Mouse (Mus musculus): Measurements from ENCODE around the gene Fam71a.

Fam71a gene

DNA sequence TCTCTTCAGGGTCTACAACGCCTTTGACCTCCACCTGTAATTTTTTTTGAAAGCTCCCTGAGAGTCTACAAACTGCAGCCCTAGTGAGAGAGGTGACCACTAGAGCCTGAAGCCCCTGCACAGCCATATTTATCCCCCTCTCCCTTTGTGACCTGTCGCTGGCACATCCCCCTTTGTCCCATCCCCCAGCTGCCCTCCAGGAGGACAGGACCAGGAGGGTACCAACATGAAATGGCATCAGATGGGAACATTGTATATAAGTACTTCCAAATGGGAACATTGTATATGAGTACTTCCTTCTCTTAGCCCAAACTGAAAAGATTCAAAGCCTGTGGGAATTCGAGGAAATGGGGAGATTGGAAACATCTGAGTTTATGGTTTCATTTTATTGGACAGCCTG lies at the start of gene Fam71a:
Fam71a (minus strand) TSS at position 101 of the 400 bp plus-strand sequence.
- no peak for DNase-seq

DNA sequence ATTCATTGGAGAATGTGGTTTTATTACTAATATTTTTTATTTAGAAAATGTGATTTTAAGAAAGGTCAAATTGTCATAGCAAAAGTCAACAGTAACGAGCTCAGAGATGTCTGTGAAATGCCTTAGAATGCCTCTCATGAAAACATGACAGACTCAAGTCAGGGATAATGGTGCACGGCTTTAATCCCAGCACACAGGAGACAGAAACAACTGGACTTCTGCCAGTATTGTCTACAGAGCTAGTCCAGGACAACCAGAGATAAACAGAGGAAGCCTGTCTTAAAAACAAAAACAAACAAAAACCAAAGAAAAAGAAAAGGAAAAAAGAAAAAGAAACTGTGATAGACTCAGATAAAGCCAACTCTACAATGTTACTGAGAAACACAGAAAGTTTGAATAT lies 46.5 kb upstream of the Fam71a start:
- no peak for DNase-seq

DNA sequence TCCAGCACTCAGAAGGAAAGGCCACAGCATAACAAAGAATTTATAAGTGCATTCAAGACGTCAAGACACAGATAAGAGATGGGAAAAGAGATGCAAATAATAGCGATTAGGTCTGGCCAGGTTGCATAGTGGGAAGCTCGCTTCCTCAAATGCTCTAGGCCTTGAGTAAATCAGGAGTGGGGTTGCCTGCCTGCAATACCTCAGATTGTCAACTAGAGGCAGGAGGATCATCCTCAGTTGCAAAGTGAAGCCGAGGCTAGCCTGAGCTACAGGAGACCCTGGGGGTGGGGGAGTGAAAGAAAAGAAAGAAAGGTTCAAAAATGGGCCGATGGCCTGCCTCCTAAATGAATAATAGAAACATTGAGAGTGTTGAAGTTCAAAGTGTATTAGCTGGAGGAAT lies 41.2 kb upstream of the Fam71a start:
- no peak for DNase-seq

DNA sequence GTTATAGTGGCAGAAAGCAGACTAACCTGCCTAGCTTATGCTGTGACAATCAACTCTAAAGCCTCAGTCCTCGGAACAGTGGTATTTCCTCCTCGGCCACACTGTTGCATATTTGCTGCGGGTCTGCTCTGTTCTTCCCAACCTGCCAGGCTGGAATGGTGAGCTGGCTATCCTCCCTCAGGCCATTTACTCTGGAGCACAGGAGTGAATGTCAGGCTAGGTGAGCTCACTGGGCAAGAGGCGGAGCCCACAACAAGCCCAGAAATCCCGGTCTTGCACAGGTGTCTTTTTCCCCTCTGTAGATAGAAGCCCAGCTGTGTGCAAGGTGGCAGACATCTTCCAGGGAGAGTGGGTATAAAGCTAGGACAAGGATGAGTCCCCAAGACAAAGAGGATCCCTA lies 40.3 kb upstream of the Fam71a start:
- no peak for DNase-seq

DNA sequence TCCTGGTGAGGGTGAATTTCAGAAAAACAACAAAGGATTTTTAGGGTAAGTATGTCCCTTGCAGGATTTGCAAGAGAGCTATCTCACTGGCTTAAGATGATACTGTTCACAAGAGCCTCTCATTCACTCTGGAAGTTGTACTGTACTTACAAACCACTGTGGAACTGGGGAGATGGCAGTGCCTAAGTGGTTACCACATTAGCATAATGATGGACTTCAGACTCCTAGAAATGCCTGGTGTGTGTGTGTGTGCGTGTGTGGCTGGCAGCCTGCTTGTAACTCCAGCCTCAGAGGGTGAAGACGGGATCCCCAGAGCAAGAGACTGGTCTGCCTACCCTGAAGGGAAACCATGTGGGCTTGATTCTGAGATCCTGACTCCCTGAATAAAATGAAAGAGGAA lies 38.9 kb upstream of the Fam71a start:
- DNase-seq, result no peak

DNA sequence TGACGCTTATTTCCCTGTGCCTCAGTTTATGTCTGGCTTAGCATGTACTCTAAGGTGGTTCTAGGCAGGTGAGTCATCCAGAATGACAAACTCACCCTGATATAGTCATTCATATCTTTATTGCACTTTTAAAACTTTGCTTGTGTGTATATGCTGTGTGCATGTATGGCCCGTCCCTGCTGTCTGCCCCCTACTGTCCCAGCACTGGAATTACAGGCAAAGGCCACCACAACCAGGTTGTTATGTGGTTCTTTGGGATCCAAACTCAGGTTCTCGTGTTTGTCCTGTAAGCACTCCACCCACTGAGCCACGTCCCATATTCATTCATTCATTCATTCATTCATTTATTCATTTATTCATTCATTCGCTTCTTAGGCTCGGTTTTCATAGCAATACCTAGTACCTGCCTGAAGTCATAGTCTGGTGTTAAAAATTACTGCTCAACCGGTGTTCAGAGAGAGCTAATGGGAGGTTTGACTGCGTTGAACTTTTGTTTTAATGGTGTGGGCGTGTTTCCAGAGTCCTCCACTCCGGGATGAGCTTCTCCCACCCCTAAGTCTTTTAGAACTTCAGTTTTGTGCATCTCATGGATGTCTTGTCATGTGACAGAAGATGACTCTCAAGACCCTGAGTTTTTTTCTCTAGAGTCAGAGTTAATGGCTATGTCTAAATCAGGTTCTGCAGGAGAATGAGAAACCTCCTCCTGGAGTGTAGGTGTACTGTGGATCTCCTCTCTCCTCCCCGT lies 37.8 kb upstream of the Fam71a start:
- DNase-seq, result no peak

DNA sequence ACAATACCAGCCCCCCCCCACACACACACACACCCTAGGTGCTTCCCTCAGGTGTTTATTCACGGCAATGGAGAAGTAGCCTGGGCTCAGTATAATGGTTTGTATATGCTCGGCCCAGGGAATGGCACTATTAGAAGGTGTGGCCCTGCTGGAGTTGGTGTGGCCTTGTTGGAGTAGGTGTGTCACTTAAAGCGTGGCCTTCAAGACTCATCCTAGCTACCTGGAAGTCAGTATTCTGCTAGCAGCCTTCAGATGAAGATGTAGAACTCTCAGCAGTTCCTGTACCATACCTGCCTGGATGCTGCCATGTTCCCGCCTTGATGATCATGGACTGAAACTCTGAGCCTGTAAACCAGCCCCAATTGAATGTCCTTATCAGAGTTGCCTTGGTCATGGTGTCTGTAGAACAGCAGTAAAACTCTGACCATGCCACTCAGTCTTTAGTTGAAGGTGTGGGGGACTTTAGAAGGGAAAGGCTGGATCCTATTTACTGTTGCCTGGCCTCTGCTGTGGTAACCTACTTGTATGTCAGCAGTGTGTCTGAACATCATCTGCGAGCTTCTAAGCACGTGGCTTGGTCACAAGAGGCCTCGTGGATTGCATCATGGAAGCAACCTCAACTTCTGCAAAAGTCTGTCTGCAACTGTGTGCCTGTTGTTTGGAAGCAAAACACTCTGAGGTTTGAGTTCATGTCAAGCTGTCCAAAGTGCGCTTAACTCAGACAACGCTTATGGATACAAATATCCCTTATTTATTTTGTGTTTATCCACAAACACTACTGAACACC lies 36.4 kb upstream of the Fam71a start:
- no peak for DNase-seq

DNA sequence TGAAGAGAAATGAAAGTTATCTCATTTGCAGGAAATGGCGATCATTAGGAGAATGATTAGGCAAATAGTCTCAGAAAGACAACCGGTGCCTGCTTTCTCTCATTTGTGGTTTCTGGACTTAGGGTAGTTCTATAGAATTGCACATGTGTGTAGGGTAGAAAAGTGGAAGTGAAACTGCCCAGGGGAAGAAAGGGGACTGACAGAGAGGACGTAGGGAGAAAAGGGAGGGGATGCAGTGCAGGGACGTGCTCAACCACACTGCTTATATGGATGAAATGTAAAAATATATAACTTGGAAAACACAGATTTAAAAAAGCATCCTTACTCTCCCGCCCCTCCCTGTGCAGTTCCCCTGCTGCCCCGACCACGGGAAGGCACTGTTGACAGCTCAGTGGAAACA lies 33.3 kb upstream of the Fam71a start:
- DNase-seq, result no peak

DNA sequence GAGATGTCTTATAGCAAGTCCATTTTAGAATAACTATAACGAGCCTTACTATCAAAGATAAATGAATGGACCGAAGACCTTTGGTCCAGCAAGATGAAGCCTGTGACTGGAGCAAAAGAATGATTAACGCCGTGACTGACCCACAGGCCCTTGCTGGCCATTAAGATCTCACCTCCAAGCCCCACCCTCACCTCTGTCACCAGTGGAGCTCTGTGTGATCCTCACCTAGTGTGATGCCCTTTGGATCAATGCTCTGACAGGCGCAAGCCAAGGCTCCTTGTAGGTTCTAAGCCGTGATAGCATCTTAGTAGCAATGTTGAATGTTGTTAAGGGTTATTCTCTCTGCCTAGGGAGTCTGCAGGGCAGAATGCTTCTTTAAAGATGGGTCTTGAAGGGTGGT lies 31.4 kb upstream of the Fam71a start:
- DNase-seq, result no peak

DNA sequence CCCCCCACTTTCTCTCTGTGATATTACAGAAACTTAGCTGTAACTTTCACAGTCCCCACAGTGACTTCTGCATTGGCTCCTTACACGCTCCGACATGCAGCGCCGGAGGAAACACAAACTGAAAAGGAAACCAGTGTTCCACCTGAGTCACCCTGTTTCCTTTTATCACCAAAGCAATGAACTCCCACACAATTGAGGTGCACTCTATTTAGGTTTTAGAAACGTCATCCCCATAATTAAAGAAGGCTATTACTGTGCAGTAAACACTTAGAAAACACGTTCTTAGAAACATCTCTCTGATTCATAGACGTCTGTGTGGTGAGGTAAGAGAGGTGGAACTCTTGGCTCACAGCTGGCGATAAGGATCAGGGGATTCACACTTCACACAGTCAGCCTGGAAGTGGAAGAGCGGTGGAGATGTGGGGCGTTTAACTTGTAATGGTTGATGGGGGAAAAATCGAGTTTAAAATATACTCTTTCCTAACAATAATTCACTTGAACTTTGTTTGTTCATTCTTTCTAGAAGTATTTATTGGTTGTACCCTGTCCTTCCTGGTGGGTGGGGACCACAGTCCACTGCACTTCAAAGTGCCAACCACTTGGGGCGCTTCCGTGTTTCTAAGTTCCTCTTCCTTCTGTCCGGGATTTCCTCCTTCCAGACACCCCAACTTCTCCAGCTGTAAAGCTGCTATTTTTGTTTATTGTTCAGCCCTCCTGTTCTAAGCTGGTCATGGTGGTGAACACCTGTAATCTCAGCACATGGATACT lies 29.2 kb upstream of the Fam71a start:
- no peak for DNase-seq

DNA sequence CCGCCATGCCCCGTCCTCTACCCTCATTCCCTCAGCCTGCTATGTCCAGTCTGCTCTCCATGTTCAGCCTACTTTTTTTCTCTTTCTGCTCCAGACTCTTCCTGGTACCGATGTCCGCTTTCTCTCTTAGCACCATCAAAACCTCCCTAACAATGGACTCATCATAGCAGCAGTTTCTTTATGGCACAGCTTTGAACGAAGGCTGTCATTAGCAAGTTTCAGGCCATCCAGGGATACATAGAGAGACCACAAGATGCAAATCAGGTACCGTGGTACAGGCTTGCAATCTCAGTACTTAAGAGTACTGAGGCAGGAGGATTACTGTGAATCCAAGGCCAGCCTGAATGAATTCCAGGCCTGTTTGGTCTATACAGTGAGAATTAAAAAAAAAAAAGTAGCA lies 28.1 kb upstream of the Fam71a start:
- DNase-seq, result no peak

DNA sequence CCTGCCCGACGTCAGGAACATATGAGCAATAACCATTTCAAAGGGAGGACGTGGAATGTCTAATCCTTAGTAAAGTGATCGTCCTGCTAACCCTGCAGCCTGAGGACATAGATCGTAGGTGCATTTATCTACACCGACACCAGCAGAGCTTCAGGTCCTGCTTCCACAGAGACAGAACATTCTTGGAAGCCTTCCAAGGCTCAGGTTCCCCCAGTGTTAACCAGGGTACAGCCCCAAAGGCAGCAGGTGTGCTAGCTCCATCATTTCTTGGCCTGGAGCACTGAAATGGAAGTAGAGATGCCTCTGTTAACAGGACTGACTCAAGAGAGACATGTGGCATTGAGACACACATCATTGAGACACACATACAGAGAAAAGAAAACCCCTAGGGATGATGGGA lies 27.6 kb upstream of the Fam71a start:
- DNase-seq, result no peak

DNA sequence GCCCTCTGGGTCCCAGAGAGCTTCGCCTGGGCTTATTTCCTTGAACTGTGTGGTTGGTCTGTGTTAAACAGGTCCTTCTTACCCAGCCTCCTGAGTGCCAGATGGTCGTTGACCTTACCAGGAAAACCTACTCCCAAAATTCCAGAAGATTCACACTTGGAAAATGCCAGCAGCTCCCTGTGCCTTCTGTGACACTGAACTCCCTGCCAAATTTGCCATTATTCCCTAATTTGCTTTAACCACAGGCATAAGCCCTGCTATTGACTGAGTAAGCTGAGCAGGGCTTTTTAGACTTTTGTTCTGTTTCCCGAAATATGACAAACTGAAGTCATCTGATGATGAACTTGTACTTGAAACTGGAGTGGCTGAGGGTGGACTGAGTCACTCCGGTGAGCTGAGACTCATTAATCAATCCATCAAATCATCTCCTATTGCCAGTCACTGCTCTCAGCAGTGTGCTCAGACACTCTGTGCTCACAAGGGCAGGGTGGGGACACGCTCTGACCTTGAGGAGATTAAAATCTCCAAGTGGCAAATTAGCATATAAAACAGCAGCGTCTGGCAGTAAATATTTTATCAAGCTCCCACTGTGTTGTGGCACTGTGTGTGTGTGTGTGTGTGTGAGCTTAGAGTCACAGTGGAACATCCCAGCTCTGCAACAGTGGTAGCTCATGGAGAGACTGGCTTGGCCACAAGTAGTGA lies 25.2 kb upstream of the Fam71a start:
- DNase-seq, result no peak

DNA sequence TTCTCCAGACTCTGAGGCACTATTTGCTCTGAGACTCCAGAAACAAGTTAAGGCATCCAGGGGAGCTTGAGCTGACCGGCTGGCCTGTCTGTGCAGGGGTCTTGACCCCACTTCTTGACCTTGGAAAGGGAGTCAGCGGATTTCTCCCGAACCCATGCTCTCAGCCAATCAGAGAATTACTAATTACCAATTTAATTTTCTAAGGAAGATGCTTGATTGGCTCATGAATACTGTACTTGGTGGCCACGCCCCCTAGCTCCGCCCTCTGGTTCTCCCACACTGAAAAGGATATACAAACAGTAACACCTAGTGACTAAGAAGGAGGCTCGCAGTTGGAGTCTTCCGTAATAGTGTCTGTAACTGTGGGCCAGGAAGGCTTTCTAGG lies 21.8 kb upstream of the Fam71a start:
- no peak for DNase-seq

DNA sequence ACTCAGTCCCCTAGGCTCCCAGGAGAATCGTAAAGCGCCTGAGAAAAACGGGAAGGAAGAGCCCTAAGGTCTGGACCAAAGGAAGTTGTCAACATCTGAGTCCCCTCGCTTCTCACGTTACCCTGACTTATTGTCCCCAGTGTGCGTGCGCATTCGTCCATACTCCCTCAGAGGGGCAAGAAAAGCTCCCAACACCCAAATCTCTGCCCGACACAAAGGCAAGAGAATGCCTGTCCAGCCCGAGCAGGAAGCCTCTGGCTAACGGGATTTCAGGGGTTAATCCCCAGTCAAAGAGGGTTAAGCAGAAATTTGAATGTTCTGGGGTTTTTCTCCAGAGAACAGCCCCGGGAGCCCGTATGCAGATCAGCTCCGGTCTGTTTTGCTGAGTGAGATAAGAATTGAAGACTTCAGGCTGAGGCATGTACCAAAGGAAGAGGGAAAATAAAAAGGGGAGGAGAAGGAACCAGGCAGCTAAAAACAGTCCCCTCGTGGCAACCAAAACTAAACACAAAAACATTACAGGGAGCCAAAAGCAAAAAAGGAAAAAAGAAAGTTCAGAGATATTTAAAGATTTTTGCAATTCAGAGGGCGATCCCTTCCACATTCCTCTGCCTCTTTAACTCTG lies 21.3 kb upstream of the Fam71a start:
- no peak for DNase-seq

DNA sequence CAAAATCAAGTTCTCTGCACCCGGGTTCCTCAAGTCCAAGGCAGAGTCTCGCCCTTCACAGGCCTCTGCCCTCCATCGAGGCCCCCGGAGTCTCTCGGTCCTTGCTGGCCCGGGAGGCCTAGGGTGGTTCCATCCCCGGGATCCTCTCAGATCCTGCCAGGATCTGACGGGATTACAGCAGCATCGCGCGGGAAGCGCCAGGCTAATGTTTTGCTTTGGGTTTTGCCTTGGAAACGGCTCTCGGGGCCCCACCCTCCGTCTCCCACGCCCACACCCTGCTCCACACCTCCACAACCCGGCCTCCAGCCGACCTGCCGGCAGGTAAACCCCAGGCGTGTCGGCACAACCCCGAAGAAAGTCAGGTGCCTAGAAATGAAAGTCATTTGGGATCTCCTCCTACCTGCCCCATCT lies 20.2 kb upstream of the Fam71a start:
- DNase-seq, result no peak

DNA sequence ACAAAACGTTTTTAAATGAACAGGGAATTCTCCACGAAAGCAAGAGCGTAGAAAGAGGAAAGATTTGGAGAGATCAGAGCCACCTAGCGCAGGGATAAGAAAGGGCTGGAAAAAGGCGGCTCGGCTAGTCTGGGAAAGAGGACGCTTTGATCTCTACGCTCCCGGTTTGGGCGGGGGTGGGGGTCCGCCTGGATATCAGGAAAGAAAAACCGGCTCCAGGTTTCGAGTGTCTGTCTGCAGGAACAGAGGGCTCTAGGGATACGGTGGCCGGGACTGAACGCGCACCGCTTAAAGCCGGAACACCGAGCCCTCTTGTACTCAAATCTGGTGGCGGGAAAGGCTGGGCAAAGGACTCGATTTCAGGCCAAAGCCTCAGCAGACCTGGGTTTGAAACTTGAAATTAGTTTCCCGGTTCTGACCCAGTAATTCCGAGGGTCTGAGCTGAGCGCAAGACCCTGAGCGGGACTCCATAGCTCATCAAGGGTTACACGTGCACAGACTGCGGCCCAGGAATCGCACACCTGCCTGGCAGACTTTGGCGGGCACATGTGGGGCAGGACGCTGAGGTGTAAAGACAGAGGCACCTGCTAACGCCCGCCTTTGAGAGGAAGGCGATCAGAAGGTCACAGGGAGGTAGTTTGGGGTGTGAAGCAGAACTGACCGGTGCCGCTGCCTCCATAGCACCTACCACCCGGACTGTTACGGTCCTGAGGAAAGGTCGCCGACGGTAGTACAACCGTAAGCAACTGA lies 19.6 kb upstream of the Fam71a start:
- no peak for DNase-seq

DNA sequence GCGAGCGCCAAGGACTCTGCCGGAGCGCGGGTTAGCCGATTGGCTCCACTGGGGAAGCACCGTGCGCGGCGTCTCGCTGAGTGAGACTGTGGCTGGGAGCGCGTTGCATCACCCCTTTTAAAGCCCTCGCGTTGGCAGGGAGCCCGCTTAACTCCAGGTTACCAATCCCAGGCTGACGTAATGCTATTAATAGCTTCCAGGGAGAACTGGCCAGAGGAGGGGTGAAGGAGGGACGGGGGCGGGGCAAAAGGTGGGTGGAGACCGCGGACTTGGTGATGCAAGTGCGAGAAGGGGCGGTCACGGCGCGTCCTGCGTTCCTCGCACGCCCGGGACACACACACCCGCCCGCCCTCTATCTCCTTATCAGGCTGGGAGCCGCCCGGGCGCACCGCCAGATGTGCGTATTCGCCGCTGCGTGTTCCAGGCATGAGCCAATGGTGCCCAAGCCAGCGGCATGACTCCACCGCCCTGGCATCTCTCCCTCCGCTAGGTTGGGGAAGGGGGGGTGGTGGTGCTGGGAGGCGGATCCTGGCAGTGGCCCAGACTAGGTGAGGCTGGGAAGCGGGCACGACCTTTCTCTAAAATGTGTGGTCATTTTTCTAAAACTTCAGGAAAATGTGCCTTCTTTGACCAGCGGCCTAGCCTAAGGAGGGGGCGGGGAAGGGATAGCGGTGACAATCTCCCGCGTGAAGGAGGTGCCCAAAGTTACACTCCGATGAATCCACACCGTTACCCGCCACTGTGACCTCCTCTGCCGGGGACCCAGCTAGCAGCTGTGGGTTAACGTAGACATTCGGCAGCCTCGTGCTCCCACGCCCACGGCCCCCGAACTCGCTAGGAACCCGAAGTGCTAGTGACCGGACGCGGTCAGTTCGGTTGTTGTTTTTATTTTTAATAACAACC lies 18.8 kb upstream of the Fam71a start:
- DNase-seq, result peak; percentile 86

DNA sequence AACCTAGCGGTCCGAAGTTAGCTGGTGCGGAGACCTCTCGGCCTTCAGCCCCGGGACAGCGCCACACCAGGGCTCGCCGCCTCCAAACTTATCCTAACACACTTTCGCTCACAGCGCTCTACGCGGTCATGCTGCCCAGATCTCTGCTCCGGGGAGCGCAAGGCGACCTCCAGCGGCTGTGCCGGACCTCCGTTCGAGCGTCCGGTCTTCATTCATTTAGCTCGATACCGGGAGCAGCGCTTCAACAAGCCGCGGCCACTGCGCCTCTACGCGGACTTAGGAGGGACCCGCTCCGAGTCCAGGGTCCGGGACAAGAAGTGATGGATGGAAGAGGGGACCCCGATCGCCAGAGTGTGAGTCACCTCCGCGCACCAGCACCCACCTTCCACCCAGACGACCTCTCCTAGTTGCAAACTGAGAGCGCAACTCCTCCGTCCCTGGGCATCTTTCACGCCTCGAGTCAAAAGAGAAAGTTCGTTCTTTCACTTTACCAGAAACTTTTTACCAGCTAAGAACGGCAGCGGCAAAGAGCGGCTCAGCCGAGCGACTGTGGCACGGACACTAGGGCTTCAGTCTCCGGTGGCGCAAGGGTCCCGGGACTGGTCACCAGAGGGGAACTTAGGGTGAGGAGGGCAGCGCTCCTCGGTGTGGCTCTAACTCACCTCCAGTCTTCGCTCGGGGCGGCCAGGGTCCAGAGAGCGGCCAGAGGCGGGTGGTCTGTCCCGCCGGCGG lies 18.0 kb upstream of the Fam71a start:
- DNase-seq, result peak; percentile 38

Data from cerebellum, adult 8-10 months (tissue).